ENCODE assay signal across 13 mouse cellular contexts in the genomic region with DNA sequence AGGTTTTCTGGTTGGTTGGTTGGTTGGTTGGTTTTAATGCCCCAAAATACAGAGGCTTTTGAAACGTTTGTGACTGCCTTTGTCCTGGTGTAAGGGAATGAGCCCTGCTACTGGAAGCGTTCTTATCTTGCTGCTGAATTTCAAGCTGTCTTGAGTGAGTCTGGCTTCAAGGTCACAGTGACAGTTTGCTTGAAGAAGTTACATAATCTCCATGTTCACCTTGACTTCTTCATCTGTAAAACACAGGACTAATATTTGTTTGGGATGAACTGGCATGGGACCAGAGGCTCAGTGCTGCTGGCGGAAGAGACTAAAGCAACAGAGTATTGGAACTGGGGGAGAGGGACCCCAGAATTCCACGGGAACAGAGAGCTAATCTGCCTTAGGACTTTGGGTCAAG.
DNase-seq lines count a peak whose midpoint lies in the region; ATAC-seq lines count a peak whose summit lies in the region.
"Had no signal": no experiment of that assay in that cellular context is flagged by ENCODE, and none has a peak within 500 bp of the region (broad histone marks: within the 10 kb centered on the region; RNA-seq: fewer than 3 reads in every experiment).

No protein-coding gene starts in this region.

- peak; percentile 48 for DNase-seq in adrenal gland, adult 2 months
- DNase-seq in adrenal gland, adult 18-20 months (ENCODE audit: low spot score in 2 of 2), result no peak
- peak; percentile 34 for DNase-seq in 416B (ENCODE audit: low read depth)
- DNase-seq in adrenal gland, postnatal 14 days, result peak; percentile 49
- no peak for DNase-seq in right cerebral cortex, postnatal 36 days (ENCODE audit: low spot score in 2 of 2)
- DNase-seq: cerebellum, adult 9-11 months; forebrain, postnatal 0 days; gastrocnemius, postnatal 25 days had no signal

- ATAC-seq in megakaryocyte-erythroid progenitor cell, adult 5-6 weeks (replicated peaks; ENCODE audit: low FRiP score, low TSS enrichment, poor library complexity, severe bottlenecking), result peak; percentile 63
- no peak for ATAC-seq in frontal cortex, adult (ENCODE audit: low TSS enrichment)
- ATAC-seq: activated CD4-positive, CD25-positive, alpha-beta regulatory T cell, adult 4 months; forebrain, embryonic 13.5 days; forebrain, postnatal 0 days; Patski had no signal

Comparison
In these comparisons a context has a peak if more than half of its experiments do, and no peak if none do; other contexts are left out.
1. DNase-seq: peak in adrenal gland, adult 2 months (single experiment), 416B (single experiment) and adrenal gland, postnatal 14 days (single experiment); none in adrenal gland, adult 18-20 months (0 of 2) and right cerebral cortex, postnatal 36 days (0 of 2).